Mouse (Mus musculus) kidney, adult 10 weeks (tissue): Measurements from ENCODE around the gene Olfr458. TPM values are rescaled to one million over a fixed set of nuclear protein-coding genes. Genes with fewer than 3 reads are reported as not detected.

Experiments
- polyA plus RNA-seq: library from polyadenylated mRNA; stranded (reverse); fragments of 350-450 nt; fragmentation: Illumina TruSeq; extraction: RNeasy Lipid Tissue Mini Kit (QIAGEN cat#74804); gene quantifications from one replicate; pipeline ENCODE4 v1.2.3, GENCODE M21; 2014; ENCODE audit warnings: low read depth, low replicate concordance

Gene Olfr458
- polyA plus RNA-seq: not detected

DNA sequence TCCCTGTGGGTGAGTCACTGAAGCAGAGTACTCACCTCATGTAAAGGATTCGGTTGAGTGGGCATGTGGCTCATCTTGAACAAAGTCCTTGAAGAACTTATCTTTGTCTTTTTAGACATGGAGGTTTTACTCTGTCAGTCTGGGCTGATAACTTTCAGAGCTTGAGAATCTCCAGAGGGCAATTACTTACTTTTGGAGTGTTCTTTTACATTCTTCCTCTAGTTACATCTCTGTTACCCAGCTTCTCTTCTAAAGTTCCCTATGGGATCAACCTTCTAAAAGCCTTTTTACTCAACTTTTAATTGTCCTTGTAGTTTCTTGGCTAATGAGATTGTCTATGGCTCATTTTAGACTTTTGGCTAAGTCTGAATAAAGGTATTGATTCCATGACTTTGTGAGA lies at the start of gene Olfr458:
TSS of gene Olfr458 (minus strand) at position 101 of the 400 bp plus-strand sequence.

DNA sequence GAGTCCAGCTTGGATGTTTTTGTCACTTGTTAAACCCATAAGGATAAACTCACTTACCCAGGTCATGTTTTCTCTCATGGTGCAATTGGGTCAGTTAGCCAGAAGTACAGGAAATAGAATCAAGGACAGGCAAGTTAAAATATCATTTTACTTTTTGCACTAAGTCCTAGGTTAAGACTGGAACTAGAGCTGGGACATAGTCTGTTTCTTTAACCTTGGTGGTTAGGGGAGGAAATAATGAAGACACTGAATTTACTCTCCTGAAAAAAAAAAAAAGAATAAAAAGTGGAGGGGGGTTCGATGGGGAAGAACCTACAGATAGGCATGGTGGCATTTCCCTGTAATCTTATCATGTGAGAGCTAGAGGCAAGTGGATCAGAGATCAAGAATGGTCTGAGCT lies 22.1 kb upstream of the Olfr458 start, which contains the start of gene Olfr456:
TSS of gene Olfr456 (minus strand) at position 101 of the 400 bp plus-strand sequence.

GRCm38 (mm10) chr6:42476235-42476634 lies 11.2 kb upstream of the Olfr458 start, which contains the start of gene Olfr457:
Gene Olfr457 (minus strand): TSS chr6:42476335.

GRCm38 (mm10) chr6:42434446-42434845 lies 30.6 kb downstream of the Olfr458 start, which contains the start of gene Tas2r126:
Gene Tas2r126 (plus strand): TSS chr6:42434535.

Other genes starting within 250 kb of the Olfr458 start
- gene Tas2r144, start 249.9 kb downstream of the Olfr458 start, polyA plus RNA-seq: not detected
- 85.7 TPM for gene Gstk1, start 219.3 kb downstream of the Olfr458 start, polyA plus RNA-seq
- 22.2 TPM for gene Tmem139, start 203.2 kb downstream of the Olfr458 start, polyA plus RNA-seq
- 19.3 TPM for gene Casp2, start 200.2 kb downstream of the Olfr458 start, polyA plus RNA-seq
- not detected for gene Clcn1, start 178.5 kb downstream of the Olfr458 start, polyA plus RNA-seq
- not detected for gene Fam131b, start 140.6 kb downstream of the Olfr458 start, polyA plus RNA-seq
- gene Zyx, start 115.6 kb downstream of the Olfr458 start, polyA plus RNA-seq: 1.3 TPM
- 1.6 TPM for gene Epha1, start 91.9 kb downstream of the Olfr458 start, polyA plus RNA-seq
- not detected for gene Tas2r143, start 65.0 kb downstream of the Olfr458 start, polyA plus RNA-seq
- gene Tas2r135, start 59.8 kb downstream of the Olfr458 start, polyA plus RNA-seq: not detected
- gene Tas2r126, start 30.7 kb downstream of the Olfr458 start, polyA plus RNA-seq: not detected
- gene Olfr457, start 11.1 kb upstream of the Olfr458 start, polyA plus RNA-seq: not detected
- not detected for gene Olfr456, start 22.0 kb upstream of the Olfr458 start, polyA plus RNA-seq
- not detected for gene Olfr455, start 82.4 kb upstream of the Olfr458 start, polyA plus RNA-seq
- gene Tcaf3, start 132.5 kb upstream of the Olfr458 start, polyA plus RNA-seq: not detected
- 2.4 TPM for gene Tcaf2, start 180.1 kb upstream of the Olfr458 start, polyA plus RNA-seq
- gene Tcaf1, start 244.9 kb upstream of the Olfr458 start, polyA plus RNA-seq: 20.3 TPM